In the genomic region with DNA sequence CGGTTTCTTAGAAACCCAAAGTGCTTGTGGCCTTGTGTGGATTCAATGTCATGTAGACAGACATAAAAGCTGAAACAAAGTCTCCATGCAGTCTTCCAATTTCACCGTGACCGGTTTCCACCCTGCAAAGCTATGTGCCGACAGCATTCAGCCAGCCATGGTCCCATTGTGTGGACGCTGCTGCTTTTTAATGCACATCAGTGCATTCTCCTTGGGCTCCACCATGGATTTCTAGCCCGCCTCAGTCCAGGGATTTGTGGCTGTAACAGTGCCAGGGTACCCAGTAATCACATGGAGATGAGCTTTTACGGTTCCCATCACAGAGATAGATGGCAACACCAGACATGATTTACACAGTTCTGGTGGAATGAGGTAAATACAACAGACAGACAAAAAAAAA, we compare ENCODE assay signal across 23 mouse cellular contexts. TPM values are rescaled to one million over a fixed set of nuclear protein-coding genes. Genes with fewer than 3 reads are reported as not detected.
DNase-seq lines count a peak whose midpoint lies in the region; ATAC-seq lines count a peak whose summit lies in the region.
"Had no signal": no experiment of that assay in that cellular context is flagged by ENCODE, and none has a peak within 500 bp of the region (broad histone marks: within the 10 kb centered on the region; RNA-seq: fewer than 3 reads in every experiment).

No protein-coding gene starts in this region.

- peaks cover 5% of the 10 kb centered on the region; the same call in 1 of the 2 replicates for H3K4me1 ChIP-seq in hindbrain, embryonic 14.5 days (replicated peaks; ENCODE audit: control insufficient read depth, insufficient read depth, low read length)
- peaks cover 20% of the 10 kb centered on the region for H3K4me1 ChIP-seq in midbrain, embryonic 13.5 days (replicated peaks)
- peaks cover 13% of the 10 kb centered on the region for H3K4me1 ChIP-seq in neural tube, embryonic 13.5 days (replicated peaks)
- H3K4me1 ChIP-seq in forebrain, embryonic 10.5 days: peaks cover 17% of the 10 kb centered on the region
- H3K4me1 ChIP-seq in kidney, embryonic 15.5 days: peaks cover 14% of the 10 kb centered on the region
- H3K4me1 ChIP-seq: embryonic facial prominence, embryonic 12.5 days; stomach, embryonic 15.5 days had no signal

- no peak overlapping the region for H3K4me2 ChIP-seq in hindbrain, embryonic 14.5 days (replicated peaks)
- no peak overlapping the region; the same call in 1 of the 2 replicates for H3K4me2 ChIP-seq in midbrain, embryonic 13.5 days (replicated peaks)
- H3K4me2 ChIP-seq in neural tube, embryonic 13.5 days: no peak overlapping the region
- H3K4me2 ChIP-seq in kidney, embryonic 15.5 days: no peak overlapping the region
- H3K4me2 ChIP-seq: embryonic facial prominence, embryonic 12.5 days; heart, embryonic 11.5 days; limb, embryonic 12.5 days; liver, embryonic 13.5 days; lung, embryonic 14.5 days; stomach, embryonic 15.5 days had no signal

- no peaks in the 10 kb centered on the region for H3K36me3 ChIP-seq in hindbrain, embryonic 14.5 days (replicated peaks; ENCODE audit: control insufficient read depth, insufficient read depth)
- H3K36me3 ChIP-seq in midbrain, embryonic 13.5 days: peaks cover 9% of the 10 kb centered on the region
- no peaks in the 10 kb centered on the region for H3K36me3 ChIP-seq in neural tube, embryonic 13.5 days
- peaks cover 11% of the 10 kb centered on the region; the same call in 1 of the 2 replicates for H3K36me3 ChIP-seq in forebrain, embryonic 10.5 days (replicated peaks)
- no peaks in the 10 kb centered on the region for H3K36me3 ChIP-seq in kidney, embryonic 15.5 days
- H3K36me3 ChIP-seq: embryonic facial prominence, embryonic 12.5 days; limb, embryonic 12.5 days; stomach, embryonic 15.5 days had no signal

- H3K4me3 ChIP-seq in hindbrain, embryonic 14.5 days (replicated peaks; ENCODE audit: low read length): no peak overlapping the region
- H3K4me3 ChIP-seq in midbrain, embryonic 13.5 days (replicated peaks): no peak overlapping the region
- H3K4me3 ChIP-seq in neural tube, embryonic 13.5 days: no peak overlapping the region
- no peak overlapping the region for H3K4me3 ChIP-seq in forebrain, embryonic 10.5 days
- no peak overlapping the region for H3K4me3 ChIP-seq in kidney, embryonic 15.5 days (replicated peaks)
- H3K4me3 ChIP-seq: embryonic facial prominence, embryonic 12.5 days; limb, embryonic 12.5 days; liver, embryonic 13.5 days; stomach, embryonic 15.5 days had no signal

- WGBS in hindbrain, embryonic 14.5 days: 25% methylated on average over 7 of the region's 7 CpGs
- WGBS in midbrain, embryonic 13.5 days: 25% methylated on average over 7 of the region's 7 CpGs
- 12% methylated on average over 7 of the region's 7 CpGs for WGBS in neural tube, embryonic 13.5 days
- WGBS in forebrain, embryonic 10.5 days: 69% methylated on average over 7 of the region's 7 CpGs
- WGBS in kidney, embryonic 15.5 days: 76% methylated on average over 7 of the region's 7 CpGs

- H3K9me3 ChIP-seq in hindbrain, embryonic 14.5 days (ENCODE audit: control insufficient read depth, low read length): no peaks in the 10 kb centered on the region
- no peaks in the 10 kb centered on the region for H3K9me3 ChIP-seq in midbrain, embryonic 13.5 days
- H3K9me3 ChIP-seq in neural tube, embryonic 13.5 days: no peaks in the 10 kb centered on the region
- H3K9me3 ChIP-seq in forebrain, embryonic 10.5 days: no peaks in the 10 kb centered on the region
- H3K9me3 ChIP-seq in kidney, embryonic 15.5 days (replicated peaks): no peaks in the 10 kb centered on the region
- H3K9me3 ChIP-seq: embryonic facial prominence, embryonic 12.5 days; limb, embryonic 12.5 days; liver, embryonic 13.5 days; stomach, embryonic 15.5 days had no signal

- peak; percentile 60; the same call in 1 of the 2 replicates for ATAC-seq in hindbrain, embryonic 14.5 days (ENCODE audit: low FRiP score)
- peak; percentile 82 for ATAC-seq in midbrain, embryonic 13.5 days
- ATAC-seq in neural tube, embryonic 13.5 days (ENCODE audit: low read depth): peak; percentile 85
- ATAC-seq in kidney, embryonic 15.5 days (replicated peaks; ENCODE audit: low FRiP score): no peak
- ATAC-seq: forebrain, embryonic 16.5 days had no signal

- no peak overlapping the region for H3K9ac ChIP-seq in hindbrain, embryonic 14.5 days
- H3K9ac ChIP-seq in midbrain, embryonic 13.5 days (replicated peaks): no peak overlapping the region
- H3K9ac ChIP-seq in neural tube, embryonic 13.5 days: no peak overlapping the region
- no peak overlapping the region for H3K9ac ChIP-seq in kidney, embryonic 15.5 days
- H3K9ac ChIP-seq: embryonic facial prominence, embryonic 12.5 days; limb, embryonic 12.5 days; liver, embryonic 13.5 days; lung, embryonic 14.5 days; stomach, embryonic 15.5 days had no signal

- peak; percentile 46 for DNase-seq in embryo, embryonic 10 days (ENCODE audit: low spot score)
- DNase-seq in embryo, embryonic 9.5 days (ENCODE audit: extremely low spot score): no peak
- DNase-seq in hindbrain, embryonic 14.5 days (ENCODE audit: low spot score): no peak
- no peak for DNase-seq in forebrain, embryonic 10.5 days (ENCODE audit: extremely low spot score, low spot score)
- DNase-seq in spleen, postnatal 10 days (ENCODE audit: low spot score in 2 of 2): no peak
- DNase-seq: adrenal gland, postnatal 25 days; cerebellum, adult 11-12 months; cerebellum, postnatal 25 days; heart, postnatal 10 days; liver, embryonic 13.5 days; lung, embryonic 14.5 days; lung, postnatal 4 days; right cerebral cortex, postnatal 14 days; spleen, adult 18-20 months; thymus, adult 2 months had no signal

- H3K27me3 ChIP-seq in hindbrain, embryonic 14.5 days (ENCODE audit: control insufficient read depth, insufficient read depth, low read length): no peaks in the 10 kb centered on the region
- H3K27me3 ChIP-seq in midbrain, embryonic 13.5 days: no peaks in the 10 kb centered on the region
- H3K27me3 ChIP-seq in neural tube, embryonic 13.5 days: 0 out of 2 replicates have a peak, but pooled peaks cover 4% of the 10 kb centered on the region
- H3K27me3 ChIP-seq in forebrain, embryonic 10.5 days (ENCODE audit: poor library complexity, severe bottlenecking): no peaks in the 10 kb centered on the region
- H3K27me3 ChIP-seq in kidney, embryonic 15.5 days: no peaks in the 10 kb centered on the region
- H3K27me3 ChIP-seq: embryonic facial prominence, embryonic 12.5 days; stomach, embryonic 15.5 days had no signal

- no peak overlapping the region for H3K27ac ChIP-seq in hindbrain, embryonic 14.5 days
- H3K27ac ChIP-seq in midbrain, embryonic 13.5 days: peak overlapping the region; percentile 45
- no peak overlapping the region for H3K27ac ChIP-seq in neural tube, embryonic 13.5 days (replicated peaks)
- no peak overlapping the region for H3K27ac ChIP-seq in forebrain, embryonic 10.5 days
- H3K27ac ChIP-seq in kidney, embryonic 15.5 days: no peak overlapping the region
- H3K27ac ChIP-seq: embryonic facial prominence, embryonic 12.5 days; limb, embryonic 12.5 days; stomach, embryonic 15.5 days had no signal

RNA-seq across cellular contexts. Expression of gene Tent5c, which starts 14.6 kb away (rescaled TPM):
- 3.2 and 5.7 TPM in 2 replicates for polyA plus RNA-seq in hindbrain, embryonic 14.5 days (2014; fragmentation: Nextera tagmentation; extraction: Ambion mirVana)
- polyA plus RNA-seq in midbrain, embryonic 13.5 days (2015; fragmentation: Nextera tagmentation; extraction: Ambion mirVana): 3.9 and 4.8 TPM in 2 replicates
- 2.7 and 2.9 TPM in 2 replicates for polyA plus RNA-seq in neural tube, embryonic 13.5 days (2015; fragmentation: Nextera tagmentation; extraction: Ambion mirVana)
- 1.7 and 2.1 TPM in 2 replicates for polyA plus RNA-seq in forebrain, embryonic 10.5 days (2016; fragmentation: Nextera tagmentation; extraction: Ambion mirVana)
- polyA plus RNA-seq in kidney, embryonic 15.5 days (2015; fragmentation: Nextera tagmentation; extraction: Ambion mirVana): 7.3 and 9.4 TPM in 2 replicates
